Mouse (Mus musculus): Measurements from ENCODE around the gene Prr5. TPM values are rescaled to one million over a fixed set of nuclear protein-coding genes. Genes with fewer than 3 reads are reported as not detected.

Gene Prr5
- polyA plus RNA-seq, 1 experiment from 2014 or later = 20.7 TPM

GRCm38 (mm10) chr15:84658655-84659054 is 10.8 kb upstream of the Prr5 start:
- Histone ChIP-seq H3K4me3 (no peak overlapping the region), H3K36me3 (no peaks in the 10 kb centered on the region), H3K9ac (no peak overlapping the region), H3K4me2 (no peak overlapping the region), H3K27ac (replicated peaks) (no peak overlapping the region), H3K4me1 (peaks cover 29% of the 10 kb centered on the region), H3K9me3 (no peaks in the 10 kb centered on the region), H3K27me3 (replicated peaks) (peaks cover 7% of the 10 kb centered on the region)
- WGBS = 74% methylated on average over 5 of the region's 5 CpGs
- ATAC-seq (ENCODE audit: extremely low read depth, insufficient number of reproducible peaks, low FRiP score, low TSS enrichment) = no peak

- 77% methylated on average over 5 of the region's 5 CpGs for WGBS
- H3K9me3 ChIP-seq = no peaks in the 10 kb centered on the region
- no peak overlapping the region for H3K9ac ChIP-seq
- no peak for ATAC-seq (ENCODE audit: extremely low read depth, insufficient number of reproducible peaks, low FRiP score, low TSS enrichment)
- H3K4me3 ChIP-seq = no peak overlapping the region
- no peak overlapping the region for H3K27ac ChIP-seq (replicated peaks)
- no peak overlapping the region for H3K4me2 ChIP-seq
- no peaks in the 10 kb centered on the region for H3K36me3 ChIP-seq
- H3K27me3 ChIP-seq (replicated peaks) = peaks cover 17% of the 10 kb centered on the region
- peaks cover 25% of the 10 kb centered on the region for H3K4me1 ChIP-seq
Observed at GRCm38 (mm10) chr15:84659856-84660255, 9.6 kb upstream of the Prr5 start.

- Histone ChIP-seq H3K27me3 (replicated peaks) (peaks cover 17% of the 10 kb centered on the region), H3K36me3 (no peaks in the 10 kb centered on the region), H3K4me3 (no peak overlapping the region), H3K9ac (no peak overlapping the region), H3K9me3 (no peaks in the 10 kb centered on the region), H3K27ac (replicated peaks) (no peak overlapping the region), H3K4me2 (no peak overlapping the region), H3K4me1 (peaks cover 29% of the 10 kb centered on the region)
- no peak for ATAC-seq (ENCODE audit: extremely low read depth, insufficient number of reproducible peaks, low FRiP score, low TSS enrichment)
- 91% methylated on average over 5 of the region's 5 CpGs for WGBS
Observed at GRCm38 (mm10) chr15:84661274-84661673, 8.1 kb upstream of the Prr5 start.

GRCm38 (mm10) chr15:84662952-84663684 is 6.3 kb upstream of the Prr5 start:
- Histone ChIP-seq H3K4me2 (peak overlapping the region; percentile 75), H3K4me3 (peak overlapping the region; percentile 55), H3K4me1 (peaks cover 31% of the 10 kb centered on the region), H3K9ac (peak overlapping the region; percentile 76), H3K27ac (replicated peaks) (no peak overlapping the region), H3K36me3 (no peaks in the 10 kb centered on the region), H3K9me3 (no peaks in the 10 kb centered on the region), H3K27me3 (replicated peaks) (peaks cover 17% of the 10 kb centered on the region)
- under 1% methylated on average over 52 of the region's 56 CpGs for WGBS
- no peak for ATAC-seq (ENCODE audit: extremely low read depth, insufficient number of reproducible peaks, low FRiP score, low TSS enrichment)

- Histone ChIP-seq H3K27me3 (replicated peaks) (peaks cover 17% of the 10 kb centered on the region), H3K9me3 (no peaks in the 10 kb centered on the region), H3K4me2 (peak overlapping the region; percentile 75), H3K9ac (peak overlapping the region; percentile 76), H3K27ac (replicated peaks) (no peak overlapping the region), H3K4me1 (peaks cover 33% of the 10 kb centered on the region), H3K36me3 (no peaks in the 10 kb centered on the region), H3K4me3 (peak overlapping the region; percentile 55)
- ATAC-seq (ENCODE audit: extremely low read depth, insufficient number of reproducible peaks, low FRiP score, low TSS enrichment) = no peak
- WGBS = 63% methylated on average over 10 of the region's 10 CpGs
Observed at GRCm38 (mm10) chr15:84663685-84664060, 5.7 kb upstream of the Prr5 start.

- Histone ChIP-seq H3K27me3 (replicated peaks) (peaks cover 17% of the 10 kb centered on the region), H3K9me3 (no peaks in the 10 kb centered on the region), H3K9ac (no peak overlapping the region), H3K4me2 (no peak overlapping the region), H3K36me3 (no peaks in the 10 kb centered on the region), H3K4me1 (peaks cover 43% of the 10 kb centered on the region), H3K4me3 (no peak overlapping the region), H3K27ac (replicated peaks) (no peak overlapping the region)
- no peak for ATAC-seq (ENCODE audit: extremely low read depth, insufficient number of reproducible peaks, low FRiP score, low TSS enrichment)
- WGBS = 53% methylated on average over 16 of the region's 16 CpGs
Observed at GRCm38 (mm10) chr15:84664542-84665460, 4.6 kb upstream of the Prr5 start.

- Histone ChIP-seq H3K27ac (replicated peaks) (peak overlapping the region; percentile 44; the same call in 1 of the 2 replicates), H3K36me3 (no peaks in the 10 kb centered on the region), H3K9ac (no peak overlapping the region), H3K4me3 (no peak overlapping the region), H3K4me2 (no peak overlapping the region), H3K9me3 (no peaks in the 10 kb centered on the region), H3K4me1 (peaks cover 43% of the 10 kb centered on the region), H3K27me3 (replicated peaks) (peaks cover 17% of the 10 kb centered on the region)
- 55% methylated on average over 9 of the region's 9 CpGs for WGBS
- ATAC-seq (ENCODE audit: extremely low read depth, insufficient number of reproducible peaks, low FRiP score, low TSS enrichment) = no peak
Observed at GRCm38 (mm10) chr15:84665662-84666061, 3.8 kb upstream of the Prr5 start.

- peaks cover 17% of the 10 kb centered on the region for H3K27me3 ChIP-seq (replicated peaks)
- peak overlapping the region; percentile 44; the same call in 1 of the 2 replicates for H3K27ac ChIP-seq (replicated peaks)
- ATAC-seq (ENCODE audit: extremely low read depth, insufficient number of reproducible peaks, low FRiP score, low TSS enrichment) = no peak
- peaks cover 43% of the 10 kb centered on the region for H3K4me1 ChIP-seq
- no peaks in the 10 kb centered on the region for H3K36me3 ChIP-seq
- 16% methylated on average over 4 of the region's 4 CpGs for WGBS
- H3K9me3 ChIP-seq = no peaks in the 10 kb centered on the region
- H3K4me3 ChIP-seq = no peak overlapping the region
- H3K4me2 ChIP-seq = no peak overlapping the region
- H3K9ac ChIP-seq = no peak overlapping the region
Observed at GRCm38 (mm10) chr15:84666065-84666464, 3.4 kb upstream of the Prr5 start.

- H3K36me3 ChIP-seq = no peaks in the 10 kb centered on the region
- ATAC-seq (ENCODE audit: extremely low read depth, insufficient number of reproducible peaks, low FRiP score, low TSS enrichment) = no peak
- H3K4me2 ChIP-seq = no peak overlapping the region
- WGBS = 63% methylated on average over 6 of the region's 6 CpGs
- H3K4me1 ChIP-seq = peaks cover 50% of the 10 kb centered on the region
- no peak overlapping the region for H3K9ac ChIP-seq
- no peak overlapping the region for H3K27ac ChIP-seq (replicated peaks)
- peaks cover 14% of the 10 kb centered on the region for H3K27me3 ChIP-seq (replicated peaks)
- no peaks in the 10 kb centered on the region for H3K9me3 ChIP-seq
- no peak overlapping the region for H3K4me3 ChIP-seq
Observed at GRCm38 (mm10) chr15:84667601-84668000, 1.8 kb upstream of the Prr5 start.

- H3K9me3 ChIP-seq = no peaks in the 10 kb centered on the region
- no peaks in the 10 kb centered on the region for H3K36me3 ChIP-seq
- ATAC-seq (ENCODE audit: extremely low read depth, insufficient number of reproducible peaks, low FRiP score, low TSS enrichment) = no peak
- H3K27me3 ChIP-seq (replicated peaks) = no peaks in the 10 kb centered on the region
- peaks cover 36% of the 10 kb centered on the region for H3K4me1 ChIP-seq
- 80% methylated on average over 23 of the region's 23 CpGs for WGBS
- H3K4me3 ChIP-seq = no peak overlapping the region
- H3K4me2 ChIP-seq = no peak overlapping the region
- no peak overlapping the region for H3K27ac ChIP-seq (replicated peaks)
- no peak overlapping the region for H3K9ac ChIP-seq
Observed at GRCm38 (mm10) chr15:84669771-84670656, 594 bp downstream of the Prr5 start.

GRCm38 (mm10) chr15:84670657-84671055 is 1.2 kb downstream of the Prr5 start:
- no peak for ATAC-seq (ENCODE audit: extremely low read depth, insufficient number of reproducible peaks, low FRiP score, low TSS enrichment)
- no peaks in the 10 kb centered on the region for H3K9me3 ChIP-seq
- no peak overlapping the region for H3K4me3 ChIP-seq
- H3K4me2 ChIP-seq = no peak overlapping the region
- 75% methylated on average over 4 of the region's 4 CpGs for WGBS
- no peak overlapping the region for H3K27ac ChIP-seq (replicated peaks)
- H3K9ac ChIP-seq = no peak overlapping the region
- no peaks in the 10 kb centered on the region for H3K27me3 ChIP-seq (replicated peaks)
- peaks cover 29% of the 10 kb centered on the region for H3K4me1 ChIP-seq
- H3K36me3 ChIP-seq = no peaks in the 10 kb centered on the region

Data from heart, embryonic 13.5 days (tissue).